Mouse (Mus musculus) neural tube, embryonic 13.5 days (tissue): ENCODE data around the gene Cers6. TPM values are rescaled to one million over a fixed set of nuclear protein-coding genes. Genes with fewer than 3 reads are reported as not detected.

Experiments used
- ATAC-seq: fragments of 200-750 bp; cut with Nextera tagmentation; 2 replicates; pipeline ENCODE4 v1.8.0; 2017; ENCODE audit warnings: low read depth, mild to moderate bottlenecking, moderate TSS enrichment, moderate library complexity
- H3K27ac ChIP-seq: fragments of 300-500 bp; sonication (generic); replicated peaks from 2 replicates; pipeline ENCODE4 v1.5.1; 2015; ENCODE audit warnings: moderate library complexity, mild to moderate bottlenecking, inconsistent platforms
- H3K27me3 ChIP-seq: fragments of 300-500 bp; sonication (generic); 2 replicates; pipeline ENCODE4 v1.6.1; 2015; ENCODE audit warnings: mild to moderate bottlenecking, inconsistent platforms
- H3K36me3 ChIP-seq: fragments of 300-500 bp; sonication (generic); 2 replicates; pipeline ENCODE4 v1.6.1; 2015; ENCODE audit warnings: mild to moderate bottlenecking, inconsistent platforms
- H3K4me1 ChIP-seq: fragments of 300-500 bp; sonication (generic); replicated peaks from 2 replicates; pipeline ENCODE4 v1.6.1; 2015; ENCODE audit warnings: inconsistent platforms
- H3K4me2 ChIP-seq: fragments of 300-500 bp; sonication (generic); 2 replicates; pipeline ENCODE4 v1.6.1; 2015; ENCODE audit warnings: inconsistent platforms, mild to moderate bottlenecking, moderate library complexity
- H3K4me3 ChIP-seq: fragments of 300-500 bp; sonication (generic); 2 replicates; pipeline ENCODE4 v1.5.1; 2015; ENCODE audit warnings: mild to moderate bottlenecking, inconsistent platforms
- H3K9ac ChIP-seq: fragments of 300-500 bp; sonication (generic); 2 replicates; pipeline ENCODE4 v1.6.1; 2015; ENCODE audit warnings: moderate library complexity, mild to moderate bottlenecking, inconsistent platforms
- H3K9me3 ChIP-seq: fragments of 300-500 bp; sonication (generic); 2 replicates; pipeline ENCODE4 v1.6.1; 2016; ENCODE audit warnings: inconsistent platforms
- WGBS: fragments of 180-500 bp; shearing (Covaris S2); methylation state at CpG from one replicate; pipeline ENCODE4 v1.1.7; 2015; 5-methylcytosine and 5-hydroxymethylcytosine counted together
- polyA plus RNA-seq: library from polyadenylated mRNA; unstranded; fragments of >200 nt; fragmentation: Nextera tagmentation; extraction: Ambion mirVana; gene quantifications from 2 replicates; pipeline ENCODE4 v1.2.1, GENCODE M21; 2015

The Cers6 gene
- polyA plus RNA-seq, 1 experiment from 2014 or later: 60.3 TPM

DNA sequence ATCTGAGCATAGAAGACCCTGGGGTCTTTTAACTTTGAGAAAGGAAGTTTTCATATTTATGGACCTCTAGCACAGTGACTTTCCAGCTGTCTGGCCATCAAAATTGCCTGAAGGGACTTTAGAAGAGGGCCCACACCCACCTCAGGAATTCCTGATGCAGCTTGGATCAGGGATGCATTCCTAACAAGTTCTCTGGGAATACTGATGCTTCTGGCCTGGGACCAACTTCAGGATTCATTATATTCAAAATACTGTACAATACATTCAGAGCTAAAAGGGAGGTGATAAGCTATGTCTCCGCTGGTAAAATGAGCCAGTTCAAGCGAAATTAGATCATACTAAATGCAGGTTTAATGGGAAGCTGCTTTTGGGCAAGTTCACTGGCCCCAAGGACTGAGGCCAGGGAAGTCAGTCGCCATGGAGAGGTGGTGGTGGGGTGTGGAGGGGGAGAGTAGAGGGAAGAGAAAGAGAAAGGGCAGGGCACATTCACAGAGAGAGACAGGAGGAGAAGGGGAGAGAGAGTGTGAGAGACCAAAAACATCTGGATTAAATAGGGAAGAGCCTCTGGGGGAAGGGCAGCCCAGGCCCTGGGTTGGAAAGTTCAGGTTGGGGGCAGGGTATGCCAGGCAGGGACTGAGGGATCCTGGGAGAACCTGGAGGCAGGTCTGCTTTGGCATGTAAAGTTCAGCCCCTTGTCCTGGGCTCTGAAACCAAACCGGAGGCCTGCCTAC lies 24.7 kb downstream of the Cers6 start:
- Histone ChIP-seq H3K9ac (no peak overlapping the region), H3K4me1 (peaks cover 34% of the 10 kb centered on the region), H3K4me2 (no peak overlapping the region), H3K9me3 (no peaks in the 10 kb centered on the region), H3K27ac (no peak overlapping the region), H3K27me3 (no peaks in the 10 kb centered on the region), H3K36me3 (no peaks in the 10 kb centered on the region), H3K4me3 (no peak overlapping the region)
- ATAC-seq: no peak
- 35% methylated on average over 4 of the region's 4 CpGs for WGBS

DNA sequence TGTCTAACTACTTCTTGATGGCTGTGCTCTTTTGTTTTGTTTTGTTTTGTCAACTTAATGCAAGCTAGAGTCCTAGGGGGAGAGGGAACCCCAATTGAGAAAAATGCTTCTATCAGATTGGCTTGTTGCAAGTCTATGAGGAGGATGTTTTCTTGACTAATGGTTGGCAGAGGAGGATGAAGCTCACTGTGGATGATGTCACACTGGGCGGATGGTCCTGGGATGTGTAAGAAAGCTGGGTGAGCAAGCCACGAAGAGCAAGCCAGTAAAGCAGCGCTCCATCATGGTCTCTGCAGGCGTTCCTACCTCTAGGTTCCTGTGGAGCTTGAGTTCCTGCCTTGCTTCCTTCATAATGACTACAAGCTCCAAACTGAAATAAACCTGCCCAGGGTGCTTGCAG lies 25.4 kb downstream of the Cers6 start:
- Histone ChIP-seq H3K27ac (no peak overlapping the region), H3K4me2 (no peak overlapping the region), H3K4me3 (no peak overlapping the region), H3K36me3 (no peaks in the 10 kb centered on the region), H3K4me1 (peaks cover 34% of the 10 kb centered on the region), H3K9ac (no peak overlapping the region), H3K27me3 (no peaks in the 10 kb centered on the region), H3K9me3 (no peaks in the 10 kb centered on the region)
- WGBS: 69% methylated on average over 4 of the region's 4 CpGs
- ATAC-seq: no peak

DNA sequence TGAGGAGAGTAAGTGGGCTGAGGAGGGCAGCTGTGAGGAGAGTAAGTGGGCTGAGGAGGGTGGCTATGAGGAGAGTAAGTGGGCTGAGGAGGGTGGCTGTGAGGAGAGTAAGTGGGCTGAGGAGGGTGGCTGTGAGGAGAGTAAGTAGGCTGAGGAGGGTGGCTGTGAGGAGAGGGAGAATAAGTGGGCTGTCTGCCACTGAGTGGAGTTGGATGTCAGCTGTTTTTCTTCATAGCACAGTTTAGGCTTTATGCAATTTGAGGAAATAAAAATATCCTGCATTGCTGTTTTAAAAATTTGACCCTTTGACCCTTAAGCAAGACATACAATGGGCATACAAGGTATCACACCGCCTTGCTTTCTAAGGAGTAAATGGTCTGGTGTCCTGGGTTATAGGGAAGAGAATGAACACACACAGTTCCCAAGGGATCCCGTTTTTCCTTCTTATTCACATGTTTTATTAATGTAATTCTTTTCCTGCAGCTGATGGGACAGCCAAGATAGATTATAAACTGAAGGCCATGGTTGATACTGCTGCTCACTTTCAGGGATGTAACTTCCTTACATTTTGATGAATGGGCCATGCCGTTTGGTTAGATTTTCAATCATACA lies 27.0 kb downstream of the Cers6 start:
- WGBS: 61% methylated on average over 3 of the region's 3 CpGs
- no peaks in the 10 kb centered on the region for H3K36me3 ChIP-seq
- no peak for ATAC-seq

DNA sequence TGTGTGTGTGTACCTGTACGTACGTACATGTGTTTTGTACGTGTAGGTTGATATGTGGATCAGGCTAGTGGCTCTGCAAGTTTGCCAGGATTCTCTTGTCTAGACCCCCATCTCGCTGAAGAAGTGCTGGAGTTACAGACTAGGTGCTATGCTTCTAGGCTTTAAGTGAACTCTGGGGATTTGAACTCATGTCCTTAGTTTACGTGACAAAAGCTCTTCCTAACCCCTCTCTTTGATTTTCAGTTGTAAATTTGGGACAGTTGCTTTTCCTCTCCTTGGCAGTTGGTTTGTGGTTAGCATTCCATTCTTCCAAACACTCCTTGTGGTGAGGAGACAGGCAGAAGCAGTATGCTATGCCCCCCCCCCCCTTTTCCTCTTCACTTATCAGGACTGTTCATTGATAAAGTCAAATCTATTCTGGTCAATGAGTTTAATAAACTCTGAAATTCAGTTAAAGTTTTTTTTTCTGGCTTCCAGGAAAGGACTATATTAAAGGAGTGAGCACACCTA lies 28.5 kb downstream of the Cers6 start:
- H3K9ac ChIP-seq: no peak overlapping the region
- no peak overlapping the region for H3K4me2 ChIP-seq
- H3K27ac ChIP-seq: no peak overlapping the region
- H3K27me3 ChIP-seq: no peaks in the 10 kb centered on the region
- H3K4me1 ChIP-seq: peaks cover 34% of the 10 kb centered on the region
- H3K4me3 ChIP-seq: no peak overlapping the region
- no peaks in the 10 kb centered on the region for H3K9me3 ChIP-seq
- ATAC-seq: no peak
- 86% methylated on average over 5 of the region's 5 CpGs for WGBS
- H3K36me3 ChIP-seq: no peaks in the 10 kb centered on the region

More for the DNA sequence above, 27.0 kb downstream of the Cers6 start:
- Histone ChIP-seq H3K9me3 (no peaks in the 10 kb centered on the region), H3K27ac (no peak overlapping the region), H3K4me1 (peaks cover 34% of the 10 kb centered on the region), H3K4me3 (no peak overlapping the region), H3K27me3 (no peaks in the 10 kb centered on the region), H3K4me2 (no peak overlapping the region), H3K9ac (no peak overlapping the region)

DNA sequence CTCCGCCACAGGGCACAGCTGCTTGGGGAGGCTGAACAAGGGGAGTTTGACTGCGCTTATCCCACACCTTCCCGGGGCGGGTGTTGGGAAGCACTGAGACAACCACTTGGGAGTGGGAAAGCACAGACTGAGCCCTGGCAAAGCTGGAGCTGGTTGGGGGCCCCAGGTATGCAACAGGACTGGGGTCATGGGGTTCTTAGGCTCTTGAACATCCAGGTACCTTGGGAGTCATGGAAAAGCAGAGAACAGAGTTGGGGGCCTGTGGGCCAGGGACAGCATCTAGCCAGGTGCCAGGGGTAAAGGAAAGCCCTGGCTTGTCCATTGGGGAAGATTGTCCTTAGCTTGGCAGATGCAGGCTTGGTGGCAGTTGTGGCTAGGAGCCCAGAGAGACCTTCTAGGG lies 31.2 kb downstream of the Cers6 start:
- H3K27me3 ChIP-seq: no peaks in the 10 kb centered on the region
- no peak overlapping the region for H3K9ac ChIP-seq
- no peak overlapping the region for H3K4me2 ChIP-seq
- no peaks in the 10 kb centered on the region for H3K36me3 ChIP-seq
- H3K27ac ChIP-seq: no peak overlapping the region
- 92% methylated on average over 4 of the region's 4 CpGs for WGBS
- ATAC-seq: no peak
- peaks cover 38% of the 10 kb centered on the region for H3K4me1 ChIP-seq
- H3K4me3 ChIP-seq: no peak overlapping the region
- H3K9me3 ChIP-seq: no peaks in the 10 kb centered on the region

DNA sequence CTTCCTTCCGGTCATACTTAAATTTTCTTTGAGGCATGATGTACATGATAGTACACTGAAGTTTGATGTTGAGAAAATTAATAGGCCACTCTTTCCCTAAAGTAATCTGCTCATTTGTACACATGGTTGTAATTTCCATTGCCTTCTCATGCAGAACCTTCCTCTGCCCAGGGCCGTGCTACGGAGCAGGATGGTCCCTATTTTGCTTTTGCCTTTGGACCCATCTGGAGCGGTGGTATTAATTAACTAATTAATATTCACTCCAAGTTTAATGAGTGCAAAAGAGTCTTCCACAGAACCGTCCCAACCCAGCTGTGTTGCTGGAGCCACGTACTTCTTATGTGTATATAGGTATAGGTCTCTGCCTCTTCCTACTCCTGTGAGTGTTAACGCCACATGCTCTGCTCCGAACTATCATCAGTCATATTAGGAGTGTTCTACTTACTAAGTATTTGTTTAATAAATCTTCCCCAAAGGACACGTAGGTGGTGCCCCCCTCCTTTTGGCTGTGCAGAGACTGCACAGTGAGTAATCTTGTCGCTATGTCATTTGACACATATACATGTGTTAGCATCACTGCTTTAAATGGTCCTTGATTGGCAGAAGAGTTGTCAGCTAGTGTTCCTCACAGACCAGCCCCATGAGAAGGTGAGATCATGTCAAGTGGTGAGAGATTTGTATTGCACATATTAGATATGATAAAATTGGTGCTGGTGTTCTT lies 34.0 kb downstream of the Cers6 start:
- H3K4me3 ChIP-seq: no peak overlapping the region
- no peaks in the 10 kb centered on the region for H3K27me3 ChIP-seq
- peak; percentile 66 for ATAC-seq
- no peak overlapping the region for H3K9ac ChIP-seq
- no peak overlapping the region for H3K27ac ChIP-seq
- H3K4me2 ChIP-seq: no peak overlapping the region
- peaks cover 28% of the 10 kb centered on the region for H3K4me1 ChIP-seq
- no peaks in the 10 kb centered on the region for H3K9me3 ChIP-seq
- WGBS: 48% methylated on average over 10 of the region's 10 CpGs
- no peaks in the 10 kb centered on the region for H3K36me3 ChIP-seq

DNA sequence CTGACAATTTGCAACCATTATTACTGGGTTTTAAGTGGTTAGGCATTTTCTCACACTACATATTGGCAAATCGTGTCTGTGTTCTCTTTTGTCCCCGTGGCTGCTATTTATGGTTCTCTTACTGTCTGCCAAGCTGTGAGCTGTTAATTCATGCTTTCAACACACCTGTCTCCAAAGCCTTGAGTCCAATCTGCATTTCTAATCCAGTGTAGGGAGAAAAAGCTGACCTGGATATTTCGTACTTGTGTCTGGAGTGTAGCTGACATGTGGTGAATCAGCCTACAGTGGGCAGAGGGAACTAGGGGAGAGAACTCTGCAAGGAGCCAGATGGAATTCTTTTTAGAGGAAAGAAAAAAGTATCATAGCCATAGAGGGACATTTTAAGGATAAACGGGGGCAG lies 35.0 kb downstream of the Cers6 start:
- WGBS: 48% methylated on average over 4 of the region's 4 CpGs
- H3K27me3 ChIP-seq: no peaks in the 10 kb centered on the region
- no peak overlapping the region for H3K9ac ChIP-seq
- H3K36me3 ChIP-seq: no peaks in the 10 kb centered on the region
- H3K4me1 ChIP-seq: peaks cover 28% of the 10 kb centered on the region
- H3K9me3 ChIP-seq: no peaks in the 10 kb centered on the region
- peak overlapping the region; percentile 50; the same call in 1 of the 2 replicates for H3K27ac ChIP-seq
- H3K4me3 ChIP-seq: no peak overlapping the region
- no peak overlapping the region for H3K4me2 ChIP-seq
- no peak for ATAC-seq

DNA sequence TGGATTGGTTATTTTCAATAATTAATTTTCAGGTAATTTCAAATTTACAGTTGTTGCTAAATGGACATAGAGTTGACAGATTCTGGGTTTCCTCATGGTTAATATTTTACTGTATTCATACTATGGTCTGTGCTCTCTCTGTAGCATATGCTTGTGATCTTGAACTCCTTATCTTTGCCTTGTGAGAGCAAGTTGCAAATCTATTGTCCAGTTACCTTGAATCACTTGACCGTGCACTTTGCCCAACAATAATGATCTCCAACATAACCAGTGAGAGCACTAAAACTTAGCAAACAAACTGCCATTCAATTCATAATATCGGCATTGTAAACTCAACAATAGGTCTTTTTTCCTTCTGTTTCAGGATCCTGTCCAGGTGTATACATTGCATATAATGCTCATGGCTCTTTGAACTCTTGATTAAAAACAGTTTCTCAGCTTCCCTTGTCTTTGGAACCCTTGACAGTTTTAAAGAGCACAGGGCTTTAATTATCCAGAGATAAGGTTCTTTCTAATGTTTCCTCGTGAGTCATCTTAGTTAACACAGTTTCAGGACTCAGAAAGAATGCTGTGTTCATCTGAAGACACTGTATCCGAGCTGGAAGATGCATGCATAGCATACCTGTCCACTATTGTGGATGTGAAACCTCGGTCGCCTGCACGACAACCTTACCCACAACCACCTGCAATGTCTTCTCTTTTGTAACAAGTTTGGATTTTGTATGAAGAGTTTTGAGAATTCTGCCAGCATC lies 38.7 kb downstream of the Cers6 start:
- no peak for ATAC-seq
- H3K4me1 ChIP-seq: peaks cover 25% of the 10 kb centered on the region
- no peaks in the 10 kb centered on the region for H3K27me3 ChIP-seq
- no peak overlapping the region for H3K9ac ChIP-seq
- H3K4me3 ChIP-seq: no peak overlapping the region
- H3K36me3 ChIP-seq: no peaks in the 10 kb centered on the region
- H3K4me2 ChIP-seq: no peak overlapping the region
- no peaks in the 10 kb centered on the region for H3K9me3 ChIP-seq
- 92% methylated on average over 7 of the region's 7 CpGs for WGBS
- no peak overlapping the region for H3K27ac ChIP-seq

DNA sequence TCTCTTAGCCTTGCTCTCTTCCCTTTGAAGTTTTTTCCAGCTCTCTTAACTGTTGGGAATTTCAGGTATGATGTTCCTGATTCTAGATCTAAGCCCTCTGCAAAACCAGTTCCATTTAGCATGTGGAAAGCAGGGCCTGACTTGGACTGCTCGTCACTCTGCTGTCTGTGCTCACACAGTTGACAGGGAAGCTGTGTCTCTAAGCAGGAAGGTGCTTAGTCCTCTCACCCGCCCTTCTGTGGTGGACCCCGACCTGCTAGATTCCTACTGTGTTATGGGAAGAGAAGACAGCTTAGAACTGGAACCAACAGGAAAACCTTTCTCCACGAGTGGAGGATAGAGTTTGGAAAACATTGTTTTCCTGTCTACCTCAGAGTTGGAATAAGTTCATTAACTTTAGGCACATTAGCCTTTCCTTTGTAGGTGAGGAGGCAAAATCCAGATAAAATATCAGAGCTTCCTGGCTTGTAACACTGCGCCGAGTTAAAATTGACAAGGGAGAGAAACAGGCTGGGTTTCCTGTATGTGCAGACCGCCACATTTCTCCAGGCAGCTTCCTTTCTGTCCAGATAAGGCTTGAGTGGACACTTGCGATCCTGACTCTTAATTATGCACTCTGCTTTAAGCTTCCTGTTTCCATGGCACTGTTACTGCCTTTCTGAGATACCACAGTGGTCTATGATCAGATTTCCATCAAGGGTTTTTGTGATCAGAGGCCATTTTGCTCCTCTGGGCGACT lies 39.6 kb downstream of the Cers6 start:
- Histone ChIP-seq H3K27me3 (no peaks in the 10 kb centered on the region), H3K4me2 (no peak overlapping the region), H3K27ac (no peak overlapping the region), H3K9me3 (no peaks in the 10 kb centered on the region), H3K4me1 (peaks cover 16% of the 10 kb centered on the region), H3K4me3 (no peak overlapping the region), H3K9ac (no peak overlapping the region), H3K36me3 (no peaks in the 10 kb centered on the region)
- no peak for ATAC-seq
- 81% methylated on average over 9 of the region's 9 CpGs for WGBS

DNA sequence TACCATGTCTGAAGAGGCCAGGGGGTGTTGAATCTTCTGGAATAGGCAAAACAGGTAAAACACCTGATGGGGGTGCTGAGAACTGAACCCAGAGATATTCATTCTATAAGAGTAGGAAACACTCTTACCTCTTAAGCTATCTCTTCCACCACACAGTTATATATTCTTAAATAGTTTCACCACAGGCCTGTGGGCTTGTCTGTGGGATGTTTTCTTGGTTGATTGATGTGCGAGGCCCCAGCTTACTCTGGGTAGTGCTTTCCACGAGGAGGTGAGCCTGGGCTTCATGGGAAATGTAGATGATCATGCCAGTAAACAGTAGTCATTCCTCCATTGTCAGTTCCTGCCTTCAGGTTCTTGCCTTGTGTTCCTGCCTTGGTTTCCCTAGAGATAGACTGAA lies 40.5 kb downstream of the Cers6 start:
- 89% methylated on average over 2 of the region's 2 CpGs for WGBS
- no peak overlapping the region for H3K27ac ChIP-seq
- no peak for ATAC-seq
- no peak overlapping the region for H3K4me2 ChIP-seq
- no peaks in the 10 kb centered on the region for H3K27me3 ChIP-seq
- peaks cover 7% of the 10 kb centered on the region for H3K4me1 ChIP-seq
- H3K36me3 ChIP-seq: no peaks in the 10 kb centered on the region
- no peaks in the 10 kb centered on the region for H3K9me3 ChIP-seq
- H3K9ac ChIP-seq: no peak overlapping the region
- no peak overlapping the region for H3K4me3 ChIP-seq

DNA sequence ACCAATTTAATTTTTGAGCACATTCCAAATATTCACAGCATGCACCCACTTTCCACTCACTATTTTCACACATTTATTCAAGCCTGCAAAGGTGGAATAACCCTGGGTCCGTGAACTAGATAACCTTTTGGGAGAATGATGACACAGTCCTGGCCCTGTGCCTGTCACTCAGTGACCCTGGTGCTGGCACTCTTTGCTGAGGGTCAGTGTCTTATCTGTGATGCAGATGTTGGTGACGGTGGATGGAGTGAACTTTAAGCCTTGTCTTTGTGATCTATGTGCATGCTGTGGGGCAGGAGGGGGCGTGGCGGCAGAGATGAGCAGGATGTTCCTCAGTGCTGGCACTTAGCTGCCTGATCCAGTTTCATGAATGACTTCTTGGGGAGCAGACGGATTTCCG lies 41.3 kb downstream of the Cers6 start:
- Histone ChIP-seq H3K9me3 (no peaks in the 10 kb centered on the region), H3K27ac (no peak overlapping the region), H3K4me1 (peaks cover 3% of the 10 kb centered on the region; the same call in 1 of the 2 replicates), H3K27me3 (no peaks in the 10 kb centered on the region), H3K4me2 (no peak overlapping the region), H3K36me3 (no peaks in the 10 kb centered on the region), H3K9ac (no peak overlapping the region), H3K4me3 (no peak overlapping the region)
- 77% methylated on average over 6 of the region's 6 CpGs for WGBS
- no peak for ATAC-seq
